Mouse (Mus musculus): ENCODE measurements around the gene Csnk1g2.

GRCm38 (mm10) chr10:80676198-80676928, 53.7 kb downstream of the Csnk1g2 start:
- TF ChIP-seq FOSL1 (IDR thresholded peaks at IDR 0.05; ENCODE audit: insufficient read depth, low read length, poor library complexity, severe bottlenecking) (no peak), USF1 (IDR thresholded peaks at IDR 0.05; ENCODE audit: low read depth) (peak; percentile 79), MYOG (IDR thresholded peaks at IDR 0.05; ENCODE audit: control insufficient read depth, extremely low read depth, insufficient read length) (no peak), CTCF (IDR thresholded peaks at IDR 0.05; ENCODE audit: control insufficient read depth, insufficient read depth, insufficient read length) (no peak), MYOD1 (IDR thresholded peaks at IDR 0.05; ENCODE audit: control insufficient read depth, insufficient read length, low read depth) (no peak)
